Mouse (Mus musculus) bone marrow macrophage, adult 2 months (primary cell): ENCODE measurements around the gene D930007J09Rik. TPM values are rescaled to one million over a fixed set of nuclear protein-coding genes. Genes with fewer than 3 reads are reported as not detected.
A peak's percentile ranks its signal among the peaks of the same experiment; 100 is the strongest.

Experiments used
- H3K27ac ChIP-seq: 2 replicates; pipeline ENCODE4 v1.5.1; 2012; ENCODE audit warnings: low read depth, low read length; ENCODE audit not compliant: insufficient read depth
- H3K4me1 ChIP-seq: 2 replicates; pipeline ENCODE4 v1.6.1; 2012; ENCODE audit warnings: low read length; ENCODE audit not compliant: control insufficient read depth, insufficient read depth
- H3K4me3 ChIP-seq: 2 replicates; pipeline ENCODE4 v1.5.1; 2012; ENCODE audit warnings: mild to moderate bottlenecking, low read length, moderate library complexity; ENCODE audit not compliant: insufficient read depth
- CTCF ChIP-seq: IDR thresholded peaks from 2 replicates; pipeline ENCODE4 v1.5.1; 2012; ENCODE audit warnings: low read depth, mild to moderate bottlenecking, low read length, moderate library complexity
- POLR2A ChIP-seq: IDR thresholded peaks from 2 replicates; pipeline ENCODE4 v1.6.1; 2012; ENCODE audit warnings: mild to moderate bottlenecking, low read depth, low read length, borderline replicate concordance
- polyA plus RNA-seq: library from polyadenylated mRNA; stranded (reverse); fragments of >200 nt; gene quantifications from 2 replicates; pipeline ENCODE4 v1.2.4, GENCODE M21; 2012; ENCODE audit not compliant: missing spikeins, insufficient read depth, insufficient read length

The D930007J09Rik gene
- polyA plus RNA-seq, 1 experiment, result not detected

GRCm38 (mm10) chr13:32834513-32834912 is 31.9 kb upstream of the D930007J09Rik start:
- TF ChIP-seq POLR2A (no peak), CTCF (no peak)
- no peak overlapping the region for H3K27ac ChIP-seq
- peaks cover 19% of the 10 kb centered on the region for H3K4me1 ChIP-seq
- no peak overlapping the region for H3K4me3 ChIP-seq

- TF ChIP-seq CTCF, result no peak
- no peak for TF ChIP-seq POLR2A
- Histone ChIP-seq H3K4me3 (no peak overlapping the region), H3K27ac (no peak overlapping the region), H3K4me1 (peaks cover 19% of the 10 kb centered on the region)
These were observed 30.6 kb upstream of the D930007J09Rik start for GRCm38 (mm10) chr13:32833237-32833636.

DNA sequence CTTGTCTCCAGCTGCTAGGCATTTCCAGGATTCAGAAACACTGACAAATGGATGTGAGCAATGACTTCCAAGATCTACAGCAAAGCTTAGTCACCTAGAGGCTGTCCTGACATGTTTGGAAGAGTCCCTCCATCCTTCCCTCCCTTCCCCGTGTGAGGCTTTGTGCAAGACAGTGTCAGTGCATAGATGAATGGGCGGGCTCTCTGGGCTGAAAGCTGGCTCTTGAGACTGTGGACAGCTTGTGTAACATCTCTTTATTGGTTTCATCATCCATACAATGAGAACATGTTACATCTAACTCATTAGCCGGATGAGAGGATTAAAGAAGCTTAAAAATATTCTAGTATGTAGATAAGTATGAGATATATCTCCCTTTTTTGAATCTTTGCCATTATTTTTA is 30.1 kb upstream of the D930007J09Rik start:
- TF ChIP-seq POLR2A, result no peak
- no peak for TF ChIP-seq CTCF
- H3K4me3 ChIP-seq, result no peak overlapping the region
- no peak overlapping the region for H3K27ac ChIP-seq
- H3K4me1 ChIP-seq, result peaks cover 19% of the 10 kb centered on the region

GRCm38 (mm10) chr13:32831505-32832273 is 29.0 kb upstream of the D930007J09Rik start:
- TF ChIP-seq POLR2A (no peak), CTCF (no peak)
- no peak overlapping the region for H3K27ac ChIP-seq
- no peak overlapping the region for H3K4me3 ChIP-seq
- peaks cover 19% of the 10 kb centered on the region for H3K4me1 ChIP-seq

- TF ChIP-seq POLR2A (no peak), CTCF (no peak)
- Histone ChIP-seq H3K4me1 (peaks cover 15% of the 10 kb centered on the region), H3K27ac (no peak overlapping the region), H3K4me3 (no peak overlapping the region)
These were observed 26.2 kb upstream of the D930007J09Rik start for GRCm38 (mm10) chr13:32828886-32829285.

DNA sequence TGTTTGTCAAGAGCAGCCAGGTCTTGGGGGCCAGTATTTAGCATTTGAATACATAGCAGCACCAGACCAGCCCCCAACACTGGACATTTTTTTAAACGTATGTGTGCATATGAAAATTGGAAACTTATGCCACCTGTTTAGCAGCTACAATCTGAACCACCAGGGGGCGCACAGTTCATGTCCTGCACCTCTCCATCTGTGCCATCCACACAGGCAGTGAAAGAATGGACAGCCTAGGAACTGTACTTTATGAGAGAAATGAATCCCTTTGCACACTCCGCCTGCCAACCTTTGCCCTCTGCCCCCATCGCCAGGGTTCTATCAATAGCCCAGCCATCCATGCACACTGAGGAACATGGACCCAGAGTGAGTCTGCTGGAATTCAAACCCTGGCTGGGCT is 25.3 kb upstream of the D930007J09Rik start:
- Histone ChIP-seq H3K27ac (no peak overlapping the region), H3K4me3 (no peak overlapping the region), H3K4me1 (peaks cover 8% of the 10 kb centered on the region; the same call in 1 of the 2 replicates)
- TF ChIP-seq CTCF (peak; percentile 67; the same call in 1 of the 2 replicates), POLR2A (no peak)

- H3K27ac ChIP-seq, result no peak overlapping the region
- no peak overlapping the region for H3K4me3 ChIP-seq
- TF ChIP-seq CTCF, result no peak
- TF ChIP-seq POLR2A, result no peak
- 0 out of 2 replicates have a peak, but pooled peaks cover 2% of the 10 kb centered on the region for H3K4me1 ChIP-seq
These were observed 24.6 kb upstream of the D930007J09Rik start for GRCm38 (mm10) chr13:32827111-32827822.

GRCm38 (mm10) chr13:32825546-32825945 is 22.9 kb upstream of the D930007J09Rik start:
- no peaks in the 10 kb centered on the region for H3K4me1 ChIP-seq
- no peak overlapping the region for H3K27ac ChIP-seq
- TF ChIP-seq POLR2A (no peak), CTCF (no peak)
- no peak overlapping the region for H3K4me3 ChIP-seq

GRCm38 (mm10) chr13:32824377-32825330 is 22.0 kb upstream of the D930007J09Rik start:
- H3K4me3 ChIP-seq, result no peak overlapping the region
- TF ChIP-seq POLR2A (no peak), CTCF (no peak)
- no peaks in the 10 kb centered on the region for H3K4me1 ChIP-seq
- H3K27ac ChIP-seq, result no peak overlapping the region
